In genomic region chr6:28514830-28515350, GRCm38 (mm10) we compare ENCODE assay signal across 25 mouse cellular contexts. TPM values are rescaled to one million over a fixed set of nuclear protein-coding genes. Genes with fewer than 3 reads are reported as not detected.
DNase-seq lines count a peak whose midpoint lies in the region; ATAC-seq lines count a peak whose summit lies in the region.
"Had no signal": no experiment of that assay in that cellular context is flagged by ENCODE, and none has a peak within 500 bp of the region (broad histone marks: within the 10 kb centered on the region; RNA-seq: fewer than 3 reads in every experiment).

No protein-coding gene starts in this region.

- 94% methylated on average over 4 of the region's 4 CpGs for WGBS in forebrain, embryonic 16.5 days

- no peaks in the 10 kb centered on the region for H3K4me1 ChIP-seq in forebrain, embryonic 16.5 days (replicated peaks; ENCODE audit: control insufficient read depth, insufficient read depth, low read length)
- H3K4me1 ChIP-seq: embryonic facial prominence, embryonic 13.5 days; embryonic facial prominence, embryonic 15.5 days had no signal

- no peaks in the 10 kb centered on the region for H3K36me3 ChIP-seq in forebrain, embryonic 16.5 days (ENCODE audit: control insufficient read depth, insufficient read depth)

- H3K4me3 ChIP-seq in forebrain, embryonic 16.5 days (replicated peaks; ENCODE audit: low read length) = no peak overlapping the region
- H3K4me3 ChIP-seq: embryonic facial prominence, embryonic 13.5 days; embryonic facial prominence, embryonic 15.5 days; erythroblast, embryonic 14.5 days; forebrain, embryonic 10.5 days; forebrain, embryonic 12.5 days had no signal

- H3K27ac ChIP-seq in forebrain, embryonic 16.5 days (ENCODE audit: low read length) = no peak overlapping the region
- H3K27ac ChIP-seq: embryonic facial prominence, embryonic 13.5 days; embryonic facial prominence, embryonic 15.5 days; forebrain, embryonic 10.5 days; forebrain, embryonic 12.5 days had no signal

- ATAC-seq in forebrain, embryonic 16.5 days = no peak
- ATAC-seq: activated CD4-positive, CD25-positive, alpha-beta regulatory T cell, adult 4 months; forebrain, embryonic 14.5 days; forebrain, postnatal 0 days; Patski had no signal

- H3K4me2 ChIP-seq in forebrain, embryonic 16.5 days (ENCODE audit: low read length) = no peak overlapping the region
- H3K4me2 ChIP-seq: embryonic facial prominence, embryonic 13.5 days; embryonic facial prominence, embryonic 15.5 days; forebrain, embryonic 12.5 days had no signal

- no peaks in the 10 kb centered on the region for H3K27me3 ChIP-seq in forebrain, embryonic 16.5 days (replicated peaks; ENCODE audit: control insufficient read depth, insufficient read depth, low read length)
- H3K27me3 ChIP-seq: embryonic facial prominence, embryonic 13.5 days; embryonic facial prominence, embryonic 15.5 days; forebrain, embryonic 12.5 days; Patski had no signal

- H3K9me3 ChIP-seq in forebrain, embryonic 16.5 days (ENCODE audit: control insufficient read depth, low read length) = no peaks in the 10 kb centered on the region
- H3K9me3 ChIP-seq: embryonic facial prominence, embryonic 13.5 days; embryonic facial prominence, embryonic 15.5 days; forebrain, embryonic 10.5 days; forebrain, embryonic 12.5 days had no signal

- DNase-seq in lung, adult 18-20 months = peak; percentile 35 to 64
- no peak for DNase-seq in lung, postnatal 10 days
- peak; percentile 40 for DNase-seq in lung, postnatal 14 days
- no peak for DNase-seq in lung, postnatal 4 days
- DNase-seq in 3T3-L1 (ENCODE audit: low read depth, low spot score) = peak; percentile 71
- DNase-seq in lung, postnatal 25 days (ENCODE audit: low spot score) = peak; percentile 46
- no peak for DNase-seq in ovary, postnatal 36 days (ENCODE audit: low spot score)
- DNase-seq: adrenal gland, adult 8-10 months; adrenal gland, postnatal 14 days; adrenal gland, postnatal 36 days; cerebellum, adult 11-12 months; cerebellum, adult 2 months; cerebellum, adult 9-10 months; cerebellum, postnatal 10 days; cerebellum, postnatal 25 days; forebrain, postnatal 0 days had no signal

- H3K9ac ChIP-seq in forebrain, embryonic 16.5 days (replicated peaks; ENCODE audit: low read depth, low read length) = no peak overlapping the region
- H3K9ac ChIP-seq: embryonic facial prominence, embryonic 13.5 days; embryonic facial prominence, embryonic 15.5 days; forebrain, embryonic 12.5 days; forebrain, postnatal 0 days had no signal

RNA-seq across cellular contexts. Expression of gene Snd1, which starts 40.0 kb away (rescaled TPM):
- polyA plus RNA-seq in forebrain, embryonic 16.5 days (2015; fragmentation: Nextera tagmentation; extraction: Ambion mirVana) = 81.0 and 86.1 TPM in 2 replicates

Comparison
In these comparisons a context has a peak if more than half of its experiments do, and no peak if none do; other contexts are left out.
1. DNase-seq: peak in lung, adult 18-20 months (2 of 2), lung, postnatal 14 days (single experiment), 3T3-L1 (single experiment) and lung, postnatal 25 days (single experiment); none in lung, postnatal 10 days (single experiment), lung, postnatal 4 days (0 of 2) and ovary, postnatal 36 days (single experiment).